Mouse (Mus musculus) A20 (cell line): ENCODE results near the gene Tmem248.

ENCODE experiments used
- DNase-seq: peaks from one replicate; pipeline ENCODE4 v3.0.0-alpha.2; 2011; ENCODE audit warnings: low read depth, low spot score

Tmem248 gene

DNA sequence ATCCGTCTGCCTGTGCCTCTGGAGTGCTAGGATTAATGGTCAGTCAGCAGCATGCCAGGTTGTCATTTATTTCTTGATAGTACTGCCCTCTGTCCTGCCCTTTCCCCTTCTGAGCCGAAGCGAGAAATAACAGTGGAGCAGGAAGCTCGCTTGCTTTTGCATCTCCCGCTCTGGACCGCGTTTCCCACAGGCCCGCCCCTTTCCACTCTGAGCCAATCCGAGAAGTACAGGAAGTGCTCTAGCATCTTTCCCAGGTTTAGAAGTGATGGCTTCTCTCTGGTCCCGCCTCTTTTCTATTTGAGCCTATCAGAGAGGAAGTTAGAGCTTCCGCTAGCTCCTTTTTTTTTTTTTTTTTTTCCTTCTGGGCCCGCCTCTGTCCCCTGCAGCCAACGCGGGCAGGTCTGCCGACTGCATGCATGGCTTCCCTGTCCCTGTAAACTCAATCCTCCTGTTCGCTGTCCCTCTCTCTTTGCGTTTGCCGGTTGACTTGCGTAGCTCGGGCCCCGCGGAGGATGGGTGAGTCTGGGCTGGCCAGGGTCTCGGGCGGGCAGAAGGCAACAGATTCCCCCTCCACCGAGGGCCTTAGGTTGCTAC lies 39.9 kb downstream of the Tmem248 start:
- peak; percentile 97 for DNase-seq

DNA sequence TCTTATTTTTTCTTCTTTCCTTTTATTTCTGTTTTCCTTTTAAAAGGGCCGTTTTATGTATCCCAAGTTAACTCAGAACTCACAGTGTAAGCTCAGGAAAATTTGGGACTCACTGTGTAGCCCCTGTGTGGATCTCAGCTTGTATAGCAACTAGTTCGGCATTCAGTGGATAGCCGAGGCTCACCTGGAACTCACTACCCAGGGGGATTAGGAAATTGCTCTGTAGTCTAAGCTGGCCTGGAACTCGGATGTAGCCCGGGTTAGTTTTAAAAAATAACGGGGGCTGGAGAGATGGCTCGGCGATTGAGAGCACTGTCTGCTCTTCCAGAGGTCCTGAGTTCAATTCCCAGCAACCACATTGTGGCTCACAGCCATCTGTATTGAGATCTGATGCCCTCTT lies 40.4 kb downstream of the Tmem248 start:
- DNase-seq = no peak

DNA sequence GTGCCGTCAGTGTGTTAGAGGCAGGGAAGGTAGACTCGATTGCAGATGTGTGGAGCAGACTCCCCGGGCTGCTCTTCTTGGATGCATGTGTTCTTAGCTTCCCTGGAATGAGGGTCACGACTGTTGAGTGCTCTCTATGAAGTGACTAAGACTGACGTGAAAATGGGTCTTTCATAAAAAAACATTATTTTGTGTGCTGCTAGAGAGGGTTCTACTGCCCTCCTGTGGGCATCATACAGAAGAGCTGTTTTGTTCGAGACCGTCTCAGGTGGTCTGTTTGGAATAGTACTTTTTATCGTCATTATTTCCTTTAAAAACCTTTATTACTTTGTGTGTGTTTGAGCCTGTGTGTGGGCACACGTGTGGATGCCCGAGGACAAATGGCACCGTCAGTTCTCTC lies 46.6 kb downstream of the Tmem248 start:
- DNase-seq = no peak

DNA sequence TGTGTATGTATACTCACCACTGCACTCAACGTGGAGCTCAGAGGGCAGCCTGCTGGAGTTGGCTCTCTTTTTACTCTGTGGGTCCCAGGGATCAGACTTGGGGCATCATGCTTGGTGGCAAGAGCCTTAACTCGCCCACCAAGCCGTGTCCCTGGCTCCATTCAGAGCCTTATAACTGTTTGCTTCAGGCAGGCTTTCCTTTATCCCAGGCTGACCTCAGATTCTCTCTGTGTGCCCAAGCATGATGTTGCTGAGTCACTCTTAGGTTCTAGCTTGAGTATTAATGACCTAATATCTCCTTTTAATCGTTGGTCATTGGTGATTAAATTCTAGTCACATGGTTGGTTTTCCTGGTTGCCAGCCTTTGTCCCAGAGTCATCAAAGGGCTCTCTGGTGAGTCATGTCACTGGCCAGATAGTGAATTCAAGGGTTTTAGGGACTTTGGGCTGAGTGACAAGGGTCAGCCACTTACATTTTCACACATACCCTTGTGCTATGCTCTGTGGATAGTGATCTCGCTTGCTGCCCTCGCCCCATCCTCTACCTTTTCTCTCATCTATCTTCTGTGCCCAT lies 47.6 kb downstream of the Tmem248 start:
- DNase-seq = no peak

DNA sequence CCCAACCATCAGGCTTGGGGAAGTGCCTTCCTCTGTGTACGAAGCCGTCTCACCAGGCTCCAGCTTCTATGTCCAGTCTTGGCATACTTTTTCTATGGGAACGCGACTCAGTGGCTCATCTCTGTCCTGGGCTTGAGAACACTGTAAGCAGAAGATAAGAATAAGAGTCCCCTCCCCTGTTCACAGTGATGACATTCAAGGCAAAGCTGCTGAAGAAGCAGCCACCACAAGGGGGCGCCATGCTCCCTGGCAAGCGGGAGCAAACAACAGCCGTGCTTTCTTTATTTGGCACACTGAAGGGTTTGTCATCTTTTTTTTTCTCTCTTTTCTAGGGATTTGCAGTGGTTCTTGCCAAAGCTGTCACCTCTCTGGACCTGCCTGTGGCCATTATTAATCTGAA lies 49.8 kb downstream of the Tmem248 start:
- DNase-seq = peak; percentile 73

DNA sequence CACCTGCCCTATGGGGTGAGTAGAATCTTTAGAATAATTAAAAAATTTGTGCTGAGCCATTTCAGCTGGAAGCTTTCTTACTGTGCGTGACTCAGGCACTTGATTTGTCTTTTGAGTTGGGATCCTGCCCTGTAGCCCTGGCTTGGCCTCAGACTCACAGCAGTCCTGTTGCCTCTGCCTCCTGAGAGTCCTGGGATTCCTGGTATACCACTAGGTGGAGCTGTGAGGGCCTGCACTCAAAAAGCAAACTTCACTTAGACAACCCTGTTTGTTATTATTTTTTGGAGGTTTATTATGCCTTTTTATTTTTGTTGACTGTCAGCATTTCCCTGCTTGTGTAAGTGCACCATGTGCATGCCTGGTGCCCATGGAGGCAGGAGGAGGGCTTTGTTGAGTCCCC lies 50.4 kb downstream of the Tmem248 start:
- peak; percentile 54 for DNase-seq

DNA sequence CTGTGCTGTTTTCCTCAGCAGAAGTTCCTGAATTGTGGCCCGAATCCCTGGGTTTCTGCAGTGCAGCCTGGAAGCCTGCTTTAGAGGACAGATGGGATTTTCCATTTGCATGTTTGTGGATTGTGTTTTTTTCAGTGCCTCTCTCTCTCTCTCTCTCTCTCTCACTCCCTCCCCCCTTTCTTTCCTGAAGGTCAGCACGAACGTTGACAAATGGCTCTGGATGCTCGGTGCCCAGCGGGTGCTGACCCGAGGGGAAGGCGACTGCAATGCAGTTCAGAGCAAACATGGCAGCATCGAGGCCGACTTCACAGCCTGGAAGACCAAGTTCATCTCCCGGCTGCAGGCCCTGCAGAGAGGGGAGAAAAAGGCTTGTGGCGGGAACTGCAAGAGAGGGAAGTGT lies 52.1 kb downstream of the Tmem248 start:
- DNase-seq = no peak

DNA sequence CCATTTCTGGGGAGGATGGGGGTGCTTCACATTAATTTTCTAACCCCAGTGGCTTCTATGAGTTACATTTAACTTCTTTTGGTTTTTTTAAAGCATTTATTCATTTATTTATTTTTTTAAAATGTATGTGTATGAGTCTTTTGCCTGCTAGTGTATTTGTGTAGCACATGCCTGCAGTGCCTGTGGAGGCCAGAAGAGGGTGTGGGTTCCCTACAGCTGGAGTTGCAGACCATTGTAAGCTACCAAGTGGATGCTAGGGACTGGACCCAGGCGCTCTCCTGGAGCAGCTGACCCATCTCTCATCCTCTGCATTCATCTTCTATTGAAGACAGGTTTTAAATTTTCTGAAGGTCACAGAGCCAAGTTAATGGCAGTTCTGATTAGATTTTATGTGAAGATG lies 55.5 kb downstream of the Tmem248 start:
- peak; percentile 41 for DNase-seq

DNA sequence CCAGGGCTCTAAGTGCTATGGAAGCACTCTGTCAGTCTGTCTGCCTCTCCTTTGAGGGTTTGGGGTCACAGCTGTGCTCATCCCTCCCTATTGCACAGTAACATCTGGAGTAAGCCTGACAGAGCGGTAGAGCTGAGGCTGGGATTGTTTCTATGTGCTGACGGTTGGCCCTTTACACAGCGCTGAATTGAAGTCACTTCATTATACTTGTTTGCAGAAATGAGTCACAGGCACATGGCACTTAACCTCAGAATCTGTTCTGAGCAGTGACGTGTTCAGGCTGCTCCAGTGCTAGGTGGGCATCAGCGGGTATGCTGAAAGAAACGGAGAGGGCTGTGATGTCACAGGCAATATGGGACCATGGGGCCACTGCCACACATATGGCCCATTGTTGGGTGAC lies 56.2 kb downstream of the Tmem248 start:
- no peak for DNase-seq

DNA sequence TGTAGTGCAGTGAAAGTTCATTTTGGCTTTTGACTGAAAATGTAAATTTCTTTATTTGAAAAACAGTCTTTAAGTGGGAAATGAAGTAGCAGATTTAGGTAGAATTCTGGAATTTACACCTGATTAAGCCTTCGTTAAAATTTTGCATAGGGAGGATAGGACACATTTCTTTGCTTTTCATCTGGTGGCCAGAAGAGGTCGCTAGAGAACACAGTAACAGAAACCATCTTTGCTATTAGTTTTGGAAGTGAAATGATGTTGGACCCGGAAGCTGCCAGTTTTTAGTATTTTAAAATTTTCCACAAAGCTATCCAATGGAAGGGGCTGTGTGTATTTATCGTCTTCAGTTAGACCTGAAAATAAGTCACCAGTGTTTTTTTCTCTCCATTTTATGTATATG lies 58.6 kb downstream of the Tmem248 start:
- DNase-seq = peak; percentile 77

DNA sequence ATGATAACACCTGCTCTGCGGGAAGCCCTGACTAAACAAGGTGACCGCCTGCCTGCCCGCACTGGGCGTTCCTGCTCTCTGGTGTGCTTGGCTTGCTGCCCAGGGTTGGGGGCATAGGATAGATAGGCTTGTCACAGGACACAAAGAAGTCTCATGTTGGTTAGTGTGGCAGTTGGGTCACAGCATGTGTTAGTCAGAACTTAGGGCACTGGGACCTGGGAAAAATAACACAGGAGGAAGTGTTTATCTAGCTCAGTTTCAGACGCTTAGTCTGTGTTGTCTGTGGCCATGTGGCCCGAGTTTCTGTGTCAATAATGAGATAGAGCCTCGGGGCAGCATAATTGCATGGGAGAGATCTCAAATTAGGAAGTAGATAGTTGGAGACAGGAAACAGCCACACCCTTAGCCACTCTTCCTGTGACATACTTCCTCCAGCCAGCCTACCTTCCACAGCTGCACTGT lies 61.2 kb downstream of the Tmem248 start:
- DNase-seq = peak; percentile 51

DNA sequence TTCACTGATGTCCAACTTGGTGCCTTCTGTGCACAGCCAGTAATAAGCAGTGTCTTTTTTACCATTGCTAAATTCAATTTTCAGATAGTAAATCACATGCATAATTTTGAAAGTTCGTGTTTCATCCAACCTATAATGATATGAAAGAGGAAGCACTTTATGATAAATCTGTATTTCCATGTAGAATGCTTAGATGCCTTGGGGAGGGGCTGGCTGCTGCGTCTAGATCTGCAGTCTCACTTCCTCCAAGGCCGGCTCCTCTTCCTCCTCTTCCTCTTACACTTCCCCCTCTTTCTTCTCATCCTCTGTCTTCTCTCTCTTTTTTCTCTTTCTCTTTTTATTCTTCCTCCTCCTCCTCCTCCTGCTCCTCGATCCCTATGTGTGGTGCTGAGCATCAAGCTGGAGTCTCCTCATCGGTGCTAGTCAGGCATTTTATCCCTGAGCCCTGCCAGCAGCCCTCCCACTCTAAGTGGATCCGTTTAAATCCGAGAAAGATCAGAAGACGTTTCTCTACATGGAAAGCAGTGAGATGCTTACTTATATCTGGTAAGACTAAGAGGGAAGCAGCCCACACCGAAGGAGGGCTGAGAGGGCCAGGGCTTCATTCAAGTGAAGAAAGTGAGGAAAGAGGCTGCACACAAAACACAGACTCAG lies 66.3 kb downstream of the Tmem248 start:
- peak; percentile 84 for DNase-seq

DNA sequence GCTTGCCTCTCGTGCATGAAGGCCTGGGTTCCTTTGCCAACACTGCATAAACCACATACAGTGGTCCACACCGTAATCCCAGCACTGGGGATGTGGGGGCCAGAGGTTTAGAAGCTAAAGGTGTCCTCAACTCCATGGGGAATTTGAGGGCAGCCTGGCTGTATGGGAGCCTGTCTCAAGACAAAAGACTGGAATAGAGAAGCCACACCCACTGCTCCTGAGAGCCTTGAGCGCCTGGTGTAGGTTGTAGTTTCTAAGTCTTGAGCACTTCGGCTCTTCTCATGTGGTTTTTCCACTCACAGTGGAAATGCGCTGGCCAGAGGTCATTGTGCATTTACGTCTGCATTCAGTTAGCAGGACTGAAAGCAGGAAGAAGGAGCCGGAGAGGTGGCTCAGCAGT lies 71.2 kb downstream of the Tmem248 start:
- DNase-seq = no peak

DNA sequence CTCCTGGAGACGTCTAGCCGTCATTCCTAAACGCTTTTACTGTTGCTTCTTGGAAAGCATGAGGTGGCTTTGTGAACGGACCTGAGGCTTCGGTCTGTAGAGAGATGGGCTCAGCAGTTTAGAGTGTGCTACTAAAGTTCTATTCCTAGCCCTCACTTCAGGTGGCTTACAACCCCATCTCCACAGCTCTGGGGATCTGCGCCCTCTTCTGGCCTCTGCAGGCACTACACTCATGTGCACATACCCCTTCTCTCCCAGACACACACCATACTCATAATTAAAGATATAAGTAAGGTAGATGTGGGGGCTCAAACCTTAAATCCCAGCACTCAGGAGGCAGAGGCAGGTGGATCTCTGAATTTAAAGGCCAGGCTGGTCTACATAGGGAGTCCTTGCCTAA lies 73.4 kb downstream of the Tmem248 start:
- DNase-seq = peak; percentile 50

DNA sequence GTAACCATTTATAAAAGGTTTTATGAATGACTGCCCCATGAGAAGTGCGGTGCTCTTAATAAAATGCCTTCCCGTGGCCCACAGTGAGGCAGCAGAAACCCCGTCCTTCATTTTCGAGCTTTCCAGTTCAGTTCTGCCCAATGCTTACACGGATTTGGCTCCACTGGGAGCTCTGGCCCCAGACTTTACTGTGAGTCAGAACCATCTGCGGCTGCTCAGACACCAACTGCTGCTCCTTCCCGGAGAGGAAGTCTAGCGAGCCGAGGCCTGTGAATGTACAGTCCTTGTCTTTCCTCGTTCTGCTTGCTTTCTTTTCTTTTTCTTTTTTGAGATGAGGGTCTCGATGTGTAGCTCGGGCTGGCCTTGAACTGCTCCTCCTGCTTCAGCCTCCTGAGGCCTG lies 73.9 kb downstream of the Tmem248 start:
- no peak for DNase-seq

DNA sequence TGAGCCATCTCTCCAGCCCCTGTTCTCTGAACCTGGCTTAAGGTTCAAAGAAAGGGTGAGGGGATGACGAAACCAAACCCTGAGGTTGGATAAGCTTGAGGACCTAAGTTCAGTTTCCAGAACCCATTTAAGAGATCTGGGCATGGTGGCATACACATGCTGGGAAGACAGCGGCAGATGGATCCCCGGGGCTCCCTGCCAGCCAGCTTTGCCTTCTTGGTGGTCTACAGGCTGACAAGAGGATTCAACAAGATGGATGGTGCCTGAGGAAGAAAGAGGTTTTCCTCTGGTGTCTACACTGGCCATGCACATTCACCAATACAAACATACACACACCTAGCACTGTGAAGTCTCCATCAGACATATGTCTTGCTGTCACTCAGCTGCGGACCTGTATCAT lies 76.1 kb downstream of the Tmem248 start:
- DNase-seq = no peak
